Mouse (Mus musculus) lung, embryonic 14.5 days (tissue): ENCODE measurements around the gene Gale. TPM values are rescaled to one million over a fixed set of nuclear protein-coding genes. Genes with fewer than 3 reads are reported as not detected.
A peak's percentile ranks its signal among the peaks of the same experiment; 100 is the strongest.

Source experiments
- ATAC-seq: fragments of 200-750 bp; cut with Nextera tagmentation; 2 replicates; pipeline ENCODE4 v1.8.0; 2017; ENCODE audit warnings: mild to moderate bottlenecking, moderate TSS enrichment, moderate library complexity; ENCODE audit not compliant: insufficient read depth
- DNase-seq: peaks from one replicate; pipeline ENCODE4 v3.0.0-alpha.2; 2015
- H3K27ac ChIP-seq: fragments of 300-500 bp; sonication (generic); 2 replicates; pipeline ENCODE4 v1.5.1; 2014; ENCODE audit warnings: low read depth, mild to moderate bottlenecking, moderate library complexity
- H3K27me3 ChIP-seq: fragments of 300-500 bp; sonication (generic); 2 replicates; pipeline ENCODE4 v1.6.1; 2014; ENCODE audit warnings: low read length, control low read depth; ENCODE audit not compliant: insufficient read depth
- H3K36me3 ChIP-seq: fragments of 300-500 bp; sonication (generic); 2 replicates; pipeline ENCODE4 v1.6.1; 2014; ENCODE audit warnings: control low read depth; ENCODE audit not compliant: insufficient read depth
- H3K4me1 ChIP-seq: fragments of 300-500 bp; sonication (generic); 2 replicates; pipeline ENCODE4 v1.6.1; 2014; ENCODE audit warnings: antibody characterized with exemption, control low read depth; ENCODE audit not compliant: insufficient read depth
- H3K4me2 ChIP-seq: fragments of 300-500 bp; sonication (generic); 2 replicates; pipeline ENCODE4 v1.6.1; 2014; ENCODE audit warnings: mild to moderate bottlenecking
- H3K4me3 ChIP-seq: fragments of 300-500 bp; sonication (generic); 2 replicates; pipeline ENCODE4 v1.5.1; 2014; ENCODE audit warnings: low read depth, low read length
- H3K9ac ChIP-seq: fragments of 300-500 bp; sonication (generic); 2 replicates; pipeline ENCODE4 v1.6.1; 2014
- H3K9me3 ChIP-seq: fragments of 300-500 bp; sonication (generic); 2 replicates; pipeline ENCODE4 v1.6.1; 2016; ENCODE audit warnings: low read depth, low read length, control low read depth
- CTCF ChIP-seq: IDR thresholded peaks from 2 replicates; pipeline ENCODE4 v1.5.1; 2016; ENCODE audit warnings: antibody characterized with exemption, low read depth
- WGBS: fragments of 180-500 bp; shearing (Covaris S2); extraction: QIAGEN DNeasy Blood & Tissue Kit; methylation state at CpG from one replicate; pipeline ENCODE4 v1.1.7; 2014; 5-methylcytosine and 5-hydroxymethylcytosine counted together
- polyA plus RNA-seq: library from polyadenylated mRNA; unstranded; fragments of >200 nt; fragmentation: Nextera tagmentation; extraction: Ambion mirVana; gene quantifications from 2 replicates; pipeline ENCODE4 v1.2.1, GENCODE M21; 2014

Gale gene
- polyA plus RNA-seq, 1 experiment from 2014 or later, result 30.3 TPM

- DNase-seq (peak; percentile 43), ATAC-seq (peak; percentile 5; the same call in 1 of the 2 replicates)
- Histone ChIP-seq H3K9ac (peak overlapping the region; percentile 78), H3K4me2 (peak overlapping the region; percentile 96), H3K36me3 (peaks cover 56% of the 10 kb centered on the region), H3K4me1 (0 out of 2 replicates have a peak, but pooled peaks cover 3% of the 10 kb centered on the region), H3K27ac (peak overlapping the region; percentile 91), H3K4me3 (peak overlapping the region; percentile 76), H3K27me3 (no peaks in the 10 kb centered on the region), H3K9me3 (no peaks in the 10 kb centered on the region)
- TF ChIP-seq CTCF, result no peak
- WGBS, result 5% methylated on average over 15 of the region's 15 CpGs
Measured at GRCm38 (mm10) chr4:135962946-135963345, 581 bp upstream of the Gale start.

GRCm38 (mm10) chr4:135964426-135964825 lies 899 bp downstream of the Gale start:
- ATAC-seq, result 0 out of 2 replicates have a peak, but pooled peaks have one; percentile 3
- peak overlapping the region; percentile 32; the same call in 1 of the 2 replicates for H3K27ac ChIP-seq

GRCm38 (mm10) chr4:135965113-135965512 lies 1.6 kb downstream of the Gale start:
- Histone ChIP-seq H3K27ac (no peak overlapping the region), H3K4me2 (peak overlapping the region; percentile 96), H3K9me3 (no peaks in the 10 kb centered on the region), H3K4me3 (no peak overlapping the region), H3K27me3 (no peaks in the 10 kb centered on the region), H3K36me3 (peaks cover 62% of the 10 kb centered on the region), H3K9ac (no peak overlapping the region), H3K4me1 (0 out of 2 replicates have a peak, but pooled peaks cover 3% of the 10 kb centered on the region)
- no peak for DNase-seq
- 80% methylated on average over 9 of the region's 9 CpGs for WGBS
- no peak for TF ChIP-seq CTCF
- ATAC-seq, result no peak

More at GRCm38 (mm10) chr4:135964426-135964825, 899 bp downstream of the Gale start:
- peak overlapping the region; percentile 96 for H3K4me2 ChIP-seq
- peak overlapping the region; percentile 76 for H3K4me3 ChIP-seq
- peak overlapping the region; percentile 78 for H3K9ac ChIP-seq
- H3K4me1 ChIP-seq, result 0 out of 2 replicates have a peak, but pooled peaks cover 3% of the 10 kb centered on the region
- peak; percentile 52 for DNase-seq
- TF ChIP-seq CTCF, result no peak; the same call in 1 of the 2 replicates
- no peaks in the 10 kb centered on the region for H3K27me3 ChIP-seq
- WGBS, result 2% methylated on average over 12 of the region's 12 CpGs
- no peaks in the 10 kb centered on the region for H3K9me3 ChIP-seq
- peaks cover 59% of the 10 kb centered on the region for H3K36me3 ChIP-seq

- no peak for TF ChIP-seq CTCF
Measured at GRCm38 (mm10) chr4:135966283-135966682, 2.8 kb downstream of the Gale start.

GRCm38 (mm10) chr4:135967086-135967760 lies 3.7 kb downstream of the Gale start:
- 87% methylated on average over 18 of the region's 18 CpGs for WGBS
- Histone ChIP-seq H3K27ac (no peak overlapping the region), H3K4me3 (no peak overlapping the region), H3K9ac (no peak overlapping the region), H3K36me3 (peaks cover 55% of the 10 kb centered on the region), H3K27me3 (no peaks in the 10 kb centered on the region), H3K4me2 (no peak overlapping the region), H3K9me3 (no peaks in the 10 kb centered on the region), H3K4me1 (0 out of 2 replicates have a peak, but pooled peaks cover 3% of the 10 kb centered on the region)
- TF ChIP-seq CTCF, result no peak
- no peak for ATAC-seq
- no peak for DNase-seq

More at GRCm38 (mm10) chr4:135966283-135966682, 2.8 kb downstream of the Gale start:
- WGBS, result 89% methylated on average over 16 of the region's 16 CpGs
- Histone ChIP-seq H3K9ac (no peak overlapping the region), H3K27me3 (no peaks in the 10 kb centered on the region), H3K4me3 (no peak overlapping the region), H3K4me1 (0 out of 2 replicates have a peak, but pooled peaks cover 3% of the 10 kb centered on the region), H3K9me3 (no peaks in the 10 kb centered on the region), H3K36me3 (peaks cover 63% of the 10 kb centered on the region), H3K27ac (no peak overlapping the region), H3K4me2 (no peak overlapping the region)
- ATAC-seq, result no peak
- DNase-seq, result no peak

- H3K36me3 ChIP-seq, result peaks cover 52% of the 10 kb centered on the region
- no peak overlapping the region for H3K27ac ChIP-seq
- 47% methylated on average over 19 of the region's 19 CpGs for WGBS
Measured at GRCm38 (mm10) chr4:135968271-135968869, 4.8 kb downstream of the Gale start.

GRCm38 (mm10) chr4:135969070-135969750 lies 5.7 kb downstream of the Gale start:
- Histone ChIP-seq H3K9me3 (no peaks in the 10 kb centered on the region), H3K4me3 (no peak overlapping the region), H3K27me3 (no peaks in the 10 kb centered on the region), H3K27ac (no peak overlapping the region), H3K36me3 (peaks cover 52% of the 10 kb centered on the region), H3K4me1 (0 out of 2 replicates have a peak, but pooled peaks cover 3% of the 10 kb centered on the region), H3K4me2 (no peak overlapping the region), H3K9ac (no peak overlapping the region)
- 83% methylated on average over 13 of the region's 13 CpGs for WGBS
- DNase-seq (no peak), ATAC-seq (no peak)
- TF ChIP-seq CTCF, result no peak

More at GRCm38 (mm10) chr4:135968271-135968869, 4.8 kb downstream of the Gale start:
- H3K9ac ChIP-seq, result no peak overlapping the region
- no peak for DNase-seq
- ATAC-seq, result no peak
- TF ChIP-seq CTCF, result no peak
- H3K4me2 ChIP-seq, result no peak overlapping the region
- no peaks in the 10 kb centered on the region for H3K27me3 ChIP-seq
- H3K9me3 ChIP-seq, result no peaks in the 10 kb centered on the region
- 0 out of 2 replicates have a peak, but pooled peaks cover 3% of the 10 kb centered on the region for H3K4me1 ChIP-seq
- H3K4me3 ChIP-seq, result no peak overlapping the region
